Mouse (Mus musculus) myocyte (in vitro differentiated cells): ENCODE results near the gene Ankrd31. TPM values are rescaled to one million over a fixed set of nuclear protein-coding genes. Genes with fewer than 3 reads are reported as not detected.

Source experiments
- H3K27me3 ChIP-seq: one replicate; pipeline ENCODE4 v1.6.1; 2011; ENCODE audit not compliant: control insufficient read depth, insufficient read depth, insufficient read length
- H3K36me3 ChIP-seq: one replicate; pipeline ENCODE4 v1.6.1; 2011; ENCODE audit not compliant: control insufficient read depth, insufficient read depth
- H3K4me2 ChIP-seq: one replicate; pipeline ENCODE4 v1.6.1; 2011; ENCODE audit warnings: low read depth, control low read depth
- H3K4me3 ChIP-seq: one replicate; pipeline ENCODE4 v1.5.1; 2011; ENCODE audit warnings: mild to moderate bottlenecking, control low read depth, moderate library complexity
- H3K79me2 ChIP-seq: one replicate; pipeline ENCODE4 v1.6.1; 2011; ENCODE audit not compliant: control insufficient read depth, insufficient read depth
- H3ac ChIP-seq: one replicate; pipeline ENCODE4 v1.6.1; 2011; ENCODE audit not compliant: control insufficient read depth, insufficient read length
- CEBPB ChIP-seq: IDR thresholded peaks from 2 replicates; pipeline ENCODE4 v1.6.1; 2011; ENCODE audit warnings: mild to moderate bottlenecking, moderate library complexity; ENCODE audit not compliant: poor library complexity, insufficient read depth, severe bottlenecking
- E2F4 ChIP-seq: IDR thresholded peaks from one replicate; pipeline ENCODE4 v1.6.1; 2011; ENCODE audit warnings: mild to moderate bottlenecking, control low read depth, moderate library complexity; ENCODE audit not compliant: insufficient read depth
- MAX ChIP-seq: IDR thresholded peaks from one replicate; pipeline ENCODE4 v1.6.1; 2011; ENCODE audit warnings: low read depth, mild to moderate bottlenecking, control low read depth
- MYOD1 ChIP-seq, 3 experiments: IDR thresholded peaks; one replicate each; pipeline ENCODE4 v1.6.1; 2011; ENCODE audit warnings: control low read depth in 2 of 3, low read depth in 2 of 3, mild to moderate bottlenecking in 2 of 3, moderate library complexity in 1 of 3; ENCODE audit not compliant: insufficient read length in 2 of 3, control insufficient read depth in 1 of 3
- MYOG ChIP-seq, 3 experiments: IDR thresholded peaks; one replicate each; pipeline ENCODE4 v1.6.1; 2011; ENCODE audit warnings: control low read depth in 2 of 3, low read depth in 2 of 3, mild to moderate bottlenecking in 2 of 3; ENCODE audit not compliant: insufficient read length in 2 of 3, control insufficient read depth in 1 of 3, insufficient read depth in 1 of 3
- POLR2A ChIP-seq: IDR thresholded peaks from one replicate; pipeline ENCODE4 v1.6.1; 2011; ENCODE audit warnings: low read depth, mild to moderate bottlenecking, control low read depth, moderate library complexity; ENCODE audit not compliant: insufficient read length
- POLR2AphosphoS2 ChIP-seq: IDR thresholded peaks from one replicate; pipeline ENCODE4 v1.6.1; 2011; ENCODE audit warnings: low read depth, control low read depth; ENCODE audit not compliant: insufficient read length
- REST ChIP-seq: IDR thresholded peaks from one replicate; pipeline ENCODE4 v1.6.1; 2011; ENCODE audit warnings: mild to moderate bottlenecking, control low read depth, moderate library complexity; ENCODE audit not compliant: insufficient read depth, insufficient read length
- SRF ChIP-seq: IDR thresholded peaks from one replicate; pipeline ENCODE4 v1.6.1; 2011; ENCODE audit warnings: low read depth; ENCODE audit not compliant: control insufficient read depth, insufficient read length
- TCF12 ChIP-seq: IDR thresholded peaks from one replicate; pipeline ENCODE4 v1.6.1; 2011; ENCODE audit warnings: mild to moderate bottlenecking, control low read depth; ENCODE audit not compliant: poor library complexity, insufficient read depth, severe bottlenecking
- TCF3 ChIP-seq: IDR thresholded peaks from one replicate; pipeline ENCODE4 v1.6.1; 2011; ENCODE audit warnings: low read depth, control low read depth; ENCODE audit not compliant: insufficient read length
- USF1 ChIP-seq: IDR thresholded peaks from one replicate; pipeline ENCODE4 v1.6.1; 2011; ENCODE audit warnings: low read depth, mild to moderate bottlenecking, control low read depth, moderate library complexity
- polyA plus RNA-seq: library from polyadenylated mRNA; unstranded; fragments of >200 nt; fragmentation: generic; extraction: Trizol; gene quantifications from one replicate; pipeline ENCODE4 v1.2.1, GENCODE M21; 2012; ENCODE audit warnings: missing spikeins

Ankrd31 gene
- polyA plus RNA-seq, 1 experiment: not detected

DNA sequence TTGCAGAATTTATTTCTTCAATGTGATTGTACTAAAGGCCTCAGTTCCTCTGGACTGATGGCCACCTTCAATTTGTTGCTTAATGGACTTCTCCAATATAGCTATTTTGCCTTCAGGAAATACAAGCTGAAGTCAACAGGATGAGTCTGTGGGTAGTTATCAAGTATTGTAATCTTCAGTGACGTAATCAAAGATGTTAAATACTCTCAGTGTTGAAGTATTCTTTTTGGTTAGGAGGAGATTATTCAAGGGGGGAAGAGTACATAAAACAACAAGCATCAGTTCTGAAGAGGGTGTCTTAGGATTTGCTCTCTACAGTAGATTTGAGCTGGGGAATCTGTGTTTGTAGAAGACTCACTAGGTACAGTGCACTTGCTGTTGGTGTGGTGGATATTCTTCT, 101.7 kb downstream of the Ankrd31 start:
- no peak for TF ChIP-seq CEBPB
- TF ChIP-seq REST: no peak
- no peak for TF ChIP-seq SRF
- no peak for TF ChIP-seq MYOD1 (IDR thresholded peaks at IDR 0.05; ENCODE audit: control insufficient read depth in 1 of 3, insufficient read length in 2 of 3, low read depth in 2 of 3)
- TF ChIP-seq POLR2A: no peak
- no peak for TF ChIP-seq POLR2AphosphoS2
- no peak for TF ChIP-seq TCF3
- TF ChIP-seq USF1: no peak
- no peak for TF ChIP-seq E2F4
- TF ChIP-seq MAX: no peak
- TF ChIP-seq MYOG (IDR thresholded peaks at IDR 0.05; ENCODE audit: control insufficient read depth in 1 of 3, insufficient read depth in 1 of 3, insufficient read length in 2 of 3, low read depth in 2 of 3): no peak
- no peak for TF ChIP-seq TCF12
- H3K4me2 ChIP-seq: no peak overlapping the region
- H3K4me3 ChIP-seq: no peak overlapping the region
- no peaks in the 10 kb centered on the region for H3K36me3 ChIP-seq
- H3K79me2 ChIP-seq: no peaks in the 10 kb centered on the region
- H3ac ChIP-seq: no peak overlapping the region
- H3K27me3 ChIP-seq: no peaks in the 10 kb centered on the region

DNA sequence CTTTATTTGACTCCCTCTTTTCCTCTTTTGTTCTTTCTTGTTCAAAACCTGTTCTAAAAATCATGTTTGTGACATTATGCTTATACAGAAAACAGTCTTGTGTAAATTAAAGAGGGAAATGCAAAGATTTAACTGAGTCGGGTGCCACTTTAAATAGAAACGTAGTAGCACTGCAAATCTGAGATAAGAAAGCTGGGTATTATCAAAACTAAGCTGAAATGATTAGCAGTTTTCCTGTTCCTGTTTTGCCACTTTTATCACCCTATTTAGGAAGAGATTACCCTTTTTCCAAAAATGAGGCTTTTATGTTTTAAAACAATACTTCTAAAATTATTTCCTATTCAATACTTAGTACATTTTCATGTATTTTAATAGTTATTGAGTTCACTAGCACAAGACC, 104.1 kb downstream of the Ankrd31 start:
- Histone ChIP-seq H3K4me3 (no peak overlapping the region), H3K4me2 (no peak overlapping the region), H3K27me3 (no peaks in the 10 kb centered on the region), H3K79me2 (no peaks in the 10 kb centered on the region), H3ac (no peak overlapping the region), H3K36me3 (no peaks in the 10 kb centered on the region)
- TF ChIP-seq TCF12: no peak
- TF ChIP-seq E2F4: no peak
- TF ChIP-seq MYOG (IDR thresholded peaks at IDR 0.05; ENCODE audit: control insufficient read depth in 1 of 3, insufficient read depth in 1 of 3, insufficient read length in 2 of 3, low read depth in 2 of 3): no peak
- TF ChIP-seq SRF: no peak
- no peak for TF ChIP-seq REST
- no peak for TF ChIP-seq POLR2A
- no peak for TF ChIP-seq MYOD1 (IDR thresholded peaks at IDR 0.05; ENCODE audit: control insufficient read depth in 1 of 3, insufficient read length in 2 of 3, low read depth in 2 of 3)
- no peak for TF ChIP-seq USF1
- TF ChIP-seq TCF3: no peak
- no peak for TF ChIP-seq MAX
- no peak for TF ChIP-seq CEBPB
- TF ChIP-seq POLR2AphosphoS2: no peak

DNA sequence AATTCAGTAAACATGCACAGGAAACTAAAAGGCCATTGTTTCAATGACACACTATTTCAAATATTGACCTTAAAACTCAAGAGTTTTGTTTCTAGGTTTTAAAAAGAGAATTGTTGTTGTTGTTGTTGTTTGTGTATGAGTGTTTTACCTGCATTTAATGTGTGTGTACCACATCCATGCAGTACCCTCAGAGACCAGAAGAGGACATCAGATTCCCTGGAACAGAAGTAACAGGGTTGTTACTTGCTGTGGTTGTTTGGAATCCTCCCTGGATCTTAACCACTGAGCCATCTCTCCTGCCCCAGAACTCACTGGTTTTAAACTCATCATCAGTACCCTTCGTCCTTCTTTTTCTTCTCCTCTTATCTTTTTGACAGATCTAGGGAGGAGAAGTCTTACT, 105.2 kb downstream of the Ankrd31 start:
- TF ChIP-seq POLR2A: no peak
- no peak for TF ChIP-seq MAX
- TF ChIP-seq USF1: no peak
- no peak for TF ChIP-seq TCF12
- no peak for TF ChIP-seq E2F4
- no peak for TF ChIP-seq MYOG (IDR thresholded peaks at IDR 0.05; ENCODE audit: control insufficient read depth in 1 of 3, insufficient read depth in 1 of 3, insufficient read length in 2 of 3, low read depth in 2 of 3)
- no peak for TF ChIP-seq REST
- no peak for TF ChIP-seq CEBPB
- TF ChIP-seq POLR2AphosphoS2: no peak
- TF ChIP-seq SRF: no peak
- no peak for TF ChIP-seq TCF3
- no peak for TF ChIP-seq MYOD1 (IDR thresholded peaks at IDR 0.05; ENCODE audit: control insufficient read depth in 1 of 3, insufficient read length in 2 of 3, low read depth in 2 of 3)
- no peaks in the 10 kb centered on the region for H3K36me3 ChIP-seq
- no peaks in the 10 kb centered on the region for H3K79me2 ChIP-seq
- no peak overlapping the region for H3K4me2 ChIP-seq
- no peak overlapping the region for H3ac ChIP-seq
- no peaks in the 10 kb centered on the region for H3K27me3 ChIP-seq
- no peak overlapping the region for H3K4me3 ChIP-seq

DNA sequence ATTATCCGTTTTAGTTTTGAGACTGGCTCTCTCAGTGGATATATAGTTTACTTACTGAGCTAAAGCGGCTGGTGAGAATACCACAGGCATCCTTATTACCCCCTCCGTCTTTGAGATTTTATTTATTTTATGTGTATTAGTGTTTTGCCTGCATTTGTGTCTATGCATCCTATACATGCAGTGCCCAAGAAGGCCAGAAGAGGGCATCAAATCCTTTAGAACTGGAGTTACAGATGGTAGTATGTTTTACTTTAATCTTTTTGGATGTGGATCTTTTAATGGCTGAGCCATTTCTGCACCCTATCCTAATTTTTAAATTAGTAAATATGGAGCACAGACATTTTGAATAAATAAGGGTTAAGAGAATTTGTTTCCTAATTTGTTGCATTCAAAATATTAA, 107.1 kb downstream of the Ankrd31 start:
- H3K27me3 ChIP-seq: no peaks in the 10 kb centered on the region
- no peaks in the 10 kb centered on the region for H3K79me2 ChIP-seq
- TF ChIP-seq CEBPB: no peak
- TF ChIP-seq E2F4: no peak
- TF ChIP-seq SRF: no peak
- TF ChIP-seq POLR2AphosphoS2: no peak
- TF ChIP-seq USF1: no peak
- TF ChIP-seq MYOD1 (IDR thresholded peaks at IDR 0.05; ENCODE audit: control insufficient read depth in 1 of 3, insufficient read length in 2 of 3, low read depth in 2 of 3): no peak
- no peak for TF ChIP-seq MAX
- TF ChIP-seq REST: no peak
- no peak for TF ChIP-seq MYOG (IDR thresholded peaks at IDR 0.05; ENCODE audit: control insufficient read depth in 1 of 3, insufficient read depth in 1 of 3, insufficient read length in 2 of 3, low read depth in 2 of 3)
- no peak for TF ChIP-seq POLR2A
- no peak for TF ChIP-seq TCF12
- TF ChIP-seq TCF3: no peak
- H3K4me3 ChIP-seq: no peak overlapping the region
- no peaks in the 10 kb centered on the region for H3K36me3 ChIP-seq
- no peak overlapping the region for H3ac ChIP-seq
- no peak overlapping the region for H3K4me2 ChIP-seq

DNA sequence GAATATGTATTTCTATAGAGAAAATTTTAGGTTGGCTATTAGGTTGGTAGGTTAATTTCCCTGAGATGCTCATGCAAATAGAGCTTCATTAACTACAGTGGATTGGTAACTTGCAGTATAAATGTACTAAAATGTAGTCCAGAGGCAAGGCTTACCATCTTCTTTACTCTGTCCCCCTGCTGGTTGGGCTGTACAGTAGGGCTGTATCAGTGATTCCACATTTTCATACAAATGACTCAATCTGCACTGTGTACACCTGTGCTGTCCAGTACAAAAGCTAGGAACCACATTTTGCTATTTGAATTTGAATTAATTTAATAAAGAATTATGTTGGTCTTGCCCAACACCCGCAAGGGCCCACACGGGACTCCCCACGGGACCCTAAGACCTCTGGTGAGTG, 111.1 kb downstream of the Ankrd31 start:
- Histone ChIP-seq H3K79me2 (no peaks in the 10 kb centered on the region), H3ac (no peak overlapping the region), H3K36me3 (no peaks in the 10 kb centered on the region), H3K4me2 (no peak overlapping the region), H3K27me3 (no peaks in the 10 kb centered on the region), H3K4me3 (no peak overlapping the region)
- no peak for TF ChIP-seq USF1
- TF ChIP-seq MAX: no peak
- TF ChIP-seq REST: no peak
- TF ChIP-seq TCF3: no peak
- no peak for TF ChIP-seq E2F4
- TF ChIP-seq MYOD1 (IDR thresholded peaks at IDR 0.05; ENCODE audit: control insufficient read depth in 1 of 3, insufficient read length in 2 of 3, low read depth in 2 of 3): no peak
- no peak for TF ChIP-seq CEBPB
- TF ChIP-seq MYOG (IDR thresholded peaks at IDR 0.05; ENCODE audit: control insufficient read depth in 1 of 3, insufficient read depth in 1 of 3, insufficient read length in 2 of 3, low read depth in 2 of 3): no peak
- TF ChIP-seq POLR2AphosphoS2: no peak
- no peak for TF ChIP-seq SRF
- no peak for TF ChIP-seq POLR2A
- no peak for TF ChIP-seq TCF12
